Comparison of ENCODE assay signal across 24 mouse cellular contexts in the genomic region with DNA sequence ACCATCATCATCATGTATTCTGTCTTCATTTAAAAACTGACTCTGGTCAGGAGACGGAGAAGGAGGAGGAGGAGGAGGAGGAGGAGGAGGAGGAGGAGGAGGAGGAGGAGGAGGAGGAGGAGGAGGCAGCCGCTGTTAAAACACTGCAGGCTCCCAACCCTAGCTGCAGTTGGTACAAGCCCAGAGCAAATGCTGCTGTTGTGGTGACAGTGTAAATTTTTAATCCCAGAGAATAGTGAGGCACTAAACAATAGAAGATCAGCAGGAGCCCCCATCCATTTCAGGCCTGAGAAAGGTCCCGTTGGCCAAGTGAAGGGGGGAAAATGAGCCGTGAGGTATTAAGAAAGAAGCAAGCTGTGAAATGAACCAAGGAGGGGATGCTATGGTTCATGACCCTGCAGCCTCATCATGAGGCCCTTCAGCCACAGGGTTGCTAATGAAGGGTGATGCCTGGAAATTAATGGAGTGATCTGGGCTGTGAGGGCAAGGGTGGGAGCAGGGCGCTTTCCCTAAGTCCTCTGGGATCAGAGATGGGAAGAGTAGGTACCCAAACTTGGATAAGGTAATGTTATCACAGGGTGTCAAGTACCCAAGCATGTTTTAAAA.
A peak's percentile ranks its signal among the peaks of the same experiment; 100 is the strongest.
DNase-seq lines count a peak whose midpoint lies in the region; ATAC-seq and TF ChIP-seq lines count a peak whose summit lies in the region.
"Had no signal": no experiment of that assay in that cellular context is flagged by ENCODE, and none has a peak within 500 bp of the region (broad histone marks: within the 10 kb centered on the region; RNA-seq: fewer than 3 reads in every experiment).

No protein-coding gene starts in this region.

- H3K9me3 ChIP-seq in hindbrain, embryonic 11.5 days (ENCODE audit: control insufficient read depth, low read length) = no peaks in the 10 kb centered on the region
- no peaks in the 10 kb centered on the region for H3K9me3 ChIP-seq in hindbrain, embryonic 16.5 days (ENCODE audit: control insufficient read depth, low read length)
- no peaks in the 10 kb centered on the region for H3K9me3 ChIP-seq in midbrain, embryonic 13.5 days
- no peaks in the 10 kb centered on the region for H3K9me3 ChIP-seq in midbrain, postnatal 0 days (ENCODE audit: low read length)
- H3K9me3 ChIP-seq: heart, embryonic 12.5 days; limb, embryonic 13.5 days; liver, embryonic 13.5 days; lung, embryonic 15.5 days; neural tube, embryonic 13.5 days had no signal

- DNase-seq in embryo, embryonic 10.5 days (ENCODE audit: low spot score) = peak; percentile 59
- DNase-seq in embryo, embryonic 9.5 days (ENCODE audit: extremely low spot score) = no peak
- DNase-seq in hindbrain, embryonic 11.5 days (ENCODE audit: low spot score) = peak; percentile 35
- no peak for DNase-seq in midbrain, postnatal 0 days (ENCODE audit: low spot score)
- peak; percentile 69 for DNase-seq in retina, postnatal 1 day
- DNase-seq in thymus, postnatal 14 days = no peak
- DNase-seq: adrenal gland, postnatal 10 days; cerebellum, postnatal 10 days; gastrocnemius, postnatal 10 days; heart, adult 11 months; kidney, adult 8-10 months; liver, embryonic 13.5 days; lung, postnatal 4 days; right cerebral cortex, postnatal 25 days; thymus, postnatal 4 days had no signal

- peak overlapping the region; percentile 65 for H3K27ac ChIP-seq in hindbrain, embryonic 11.5 days (ENCODE audit: low read depth, low read length)
- H3K27ac ChIP-seq in hindbrain, embryonic 16.5 days (ENCODE audit: low read depth, low read length) = no peak overlapping the region
- H3K27ac ChIP-seq in midbrain, embryonic 13.5 days = peak overlapping the region; percentile 56
- H3K27ac ChIP-seq in midbrain, postnatal 0 days (ENCODE audit: low read depth, low read length) = no peak overlapping the region
- H3K27ac ChIP-seq: limb, embryonic 13.5 days; liver, embryonic 13.5 days; lung, embryonic 15.5 days; neural tube, embryonic 13.5 days had no signal

- no peak for TF ChIP-seq CTCF in midbrain, postnatal 0 days (IDR thresholded peaks at IDR 0.05)

- peaks cover 8% of the 10 kb centered on the region; the same call in 1 of the 2 replicates for H3K4me1 ChIP-seq in hindbrain, embryonic 11.5 days (replicated peaks; ENCODE audit: control insufficient read depth, insufficient read depth, low read length)
- H3K4me1 ChIP-seq in hindbrain, embryonic 16.5 days (ENCODE audit: control insufficient read depth, insufficient read depth, low read depth, low read length) = peaks cover 15% of the 10 kb centered on the region
- H3K4me1 ChIP-seq in midbrain, embryonic 13.5 days (replicated peaks) = peaks cover 39% of the 10 kb centered on the region
- no peaks in the 10 kb centered on the region; the same call in 1 of the 2 replicates for H3K4me1 ChIP-seq in midbrain, postnatal 0 days (ENCODE audit: insufficient read depth, low read length)
- H3K4me1 ChIP-seq: liver, embryonic 13.5 days had no signal

- WGBS in hindbrain, embryonic 11.5 days = 13% methylated on average over 5 of the region's 5 CpGs
- WGBS in hindbrain, embryonic 16.5 days = 16% methylated on average over 5 of the region's 5 CpGs
- WGBS in midbrain, embryonic 13.5 days = 11% methylated on average over 4 of the region's 5 CpGs
- WGBS in midbrain, postnatal 0 days = 28% methylated on average over 4 of the region's 5 CpGs

- H3K4me3 ChIP-seq in hindbrain, embryonic 11.5 days (ENCODE audit: low read depth, low read length) = no peak overlapping the region
- H3K4me3 ChIP-seq in hindbrain, embryonic 16.5 days (ENCODE audit: low read length) = no peak overlapping the region
- H3K4me3 ChIP-seq in midbrain, embryonic 13.5 days (replicated peaks) = no peak overlapping the region
- H3K4me3 ChIP-seq in midbrain, postnatal 0 days (ENCODE audit: low read depth, low read length) = no peak overlapping the region
- H3K4me3 ChIP-seq: heart, embryonic 12.5 days; limb, embryonic 13.5 days; liver, embryonic 13.5 days; lung, embryonic 15.5 days; neural tube, embryonic 13.5 days had no signal

- H3K36me3 ChIP-seq in hindbrain, embryonic 11.5 days (ENCODE audit: control insufficient read depth, insufficient read depth, low read length) = no peaks in the 10 kb centered on the region
- H3K36me3 ChIP-seq in hindbrain, embryonic 16.5 days (ENCODE audit: control insufficient read depth, insufficient read depth, low read length) = no peaks in the 10 kb centered on the region
- H3K36me3 ChIP-seq in midbrain, embryonic 13.5 days = no peaks in the 10 kb centered on the region
- no peaks in the 10 kb centered on the region for H3K36me3 ChIP-seq in midbrain, postnatal 0 days (ENCODE audit: insufficient read depth, low read length)
- H3K36me3 ChIP-seq: heart, embryonic 12.5 days; limb, embryonic 13.5 days; liver, embryonic 13.5 days; lung, embryonic 15.5 days; neural tube, embryonic 13.5 days had no signal

- no peak overlapping the region for H3K9ac ChIP-seq in hindbrain, embryonic 11.5 days (ENCODE audit: low read depth, low read length)
- H3K9ac ChIP-seq in hindbrain, embryonic 16.5 days (ENCODE audit: low read depth, low read length) = no peak overlapping the region
- no peak overlapping the region for H3K9ac ChIP-seq in midbrain, embryonic 13.5 days (replicated peaks)
- H3K9ac ChIP-seq in midbrain, postnatal 0 days (replicated peaks; ENCODE audit: low read length, poor library complexity, severe bottlenecking) = no peak overlapping the region
- H3K9ac ChIP-seq: heart, embryonic 12.5 days; limb, embryonic 13.5 days; liver, embryonic 13.5 days; lung, embryonic 15.5 days; neural tube, embryonic 13.5 days had no signal

- no peaks in the 10 kb centered on the region for H3K27me3 ChIP-seq in hindbrain, embryonic 11.5 days (ENCODE audit: control insufficient read depth, insufficient read depth, low read length)
- H3K27me3 ChIP-seq in hindbrain, embryonic 16.5 days (replicated peaks; ENCODE audit: control insufficient read depth, insufficient read depth, low read length) = no peaks in the 10 kb centered on the region
- no peaks in the 10 kb centered on the region; the same call in 1 of the 2 replicates for H3K27me3 ChIP-seq in midbrain, embryonic 13.5 days
- no peaks in the 10 kb centered on the region for H3K27me3 ChIP-seq in midbrain, postnatal 0 days (ENCODE audit: insufficient read depth, low read length)
- H3K27me3 ChIP-seq: heart, embryonic 12.5 days; limb, embryonic 13.5 days; liver, embryonic 13.5 days; lung, embryonic 15.5 days; neural tube, embryonic 13.5 days had no signal

- no peak overlapping the region for H3K4me2 ChIP-seq in hindbrain, embryonic 11.5 days (replicated peaks; ENCODE audit: low read depth, low read length)
- no peak overlapping the region for H3K4me2 ChIP-seq in hindbrain, embryonic 16.5 days (ENCODE audit: low read length)
- H3K4me2 ChIP-seq in midbrain, embryonic 13.5 days (replicated peaks) = no peak overlapping the region
- no peak overlapping the region for H3K4me2 ChIP-seq in midbrain, postnatal 0 days (ENCODE audit: low read depth, low read length, poor library complexity, severe bottlenecking)
- H3K4me2 ChIP-seq: heart, embryonic 12.5 days; limb, embryonic 13.5 days; liver, embryonic 13.5 days; lung, embryonic 15.5 days; neural tube, embryonic 13.5 days had no signal

- peak; percentile 70 for ATAC-seq in hindbrain, embryonic 11.5 days (ENCODE audit: low FRiP score)
- no peak for ATAC-seq in hindbrain, embryonic 16.5 days
- ATAC-seq in midbrain, embryonic 13.5 days = peak; percentile 69
- ATAC-seq in midbrain, postnatal 0 days (ENCODE audit: low FRiP score) = no peak
- ATAC-seq: activated CD4-positive, CD25-positive, alpha-beta regulatory T cell, adult 4 months; CD4-positive, CD25-positive, alpha-beta regulatory T cell, adult 4 months; inflammation-experienced regulatory T-cells, adult 6 months had no signal

Comparison
In these comparisons a context has a peak if more than half of its experiments do, and no peak if none do; other contexts are left out.
1. DNase-seq: peak in embryo, embryonic 10.5 days (single experiment), hindbrain, embryonic 11.5 days (single experiment) and retina, postnatal 1 day (single experiment); none in embryo, embryonic 9.5 days (single experiment), midbrain, postnatal 0 days (single experiment) and thymus, postnatal 14 days (single experiment).
2. ATAC-seq: peak in hindbrain, embryonic 11.5 days (single experiment) and midbrain, embryonic 13.5 days (single experiment); none in hindbrain, embryonic 16.5 days (single experiment) and midbrain, postnatal 0 days (single experiment).
3. H3K27ac ChIP-seq: peak in hindbrain, embryonic 11.5 days (single experiment) and midbrain, embryonic 13.5 days (single experiment); none in hindbrain, embryonic 16.5 days (single experiment) and midbrain, postnatal 0 days (single experiment).